Mouse (Mus musculus) spleen, adult 2 months (tissue): Measurements from ENCODE around the gene Myl7. TPM values are rescaled to one million over a fixed set of nuclear protein-coding genes. Genes with fewer than 3 reads are reported as not detected.

Source experiments
- DNase-seq, 2 experiments: peaks; one replicate each; pipeline versions ENCODE4 v3.0.0 to v3.0.0-alpha.2; 2012 to 2021; ENCODE audit warnings: low spot score in 2 of 2, low read depth in 1 of 2
- H3K27ac ChIP-seq: fragments of 200-500 bp; 2 replicates; pipeline ENCODE4 v1.5.1; 2012; ENCODE audit warnings: low read length, inconsistent platforms; ENCODE audit not compliant: insufficient read depth
- H3K27me3 ChIP-seq: fragments of 200-500 bp; 2 replicates; pipeline ENCODE4 v1.6.1; 2012; ENCODE audit warnings: mild to moderate bottlenecking, moderate library complexity, low read length, inconsistent platforms; ENCODE audit not compliant: control insufficient read depth, insufficient read depth
- H3K36me3 ChIP-seq: fragments of 200-500 bp; 2 replicates; pipeline ENCODE4 v1.6.1; 2012; ENCODE audit warnings: mild to moderate bottlenecking, low read length, inconsistent platforms; ENCODE audit not compliant: control insufficient read depth, insufficient read depth
- H3K4me1 ChIP-seq: fragments of 200-500 bp; 2 replicates; pipeline ENCODE4 v1.6.1; 2011; ENCODE audit warnings: inconsistent platforms; ENCODE audit not compliant: control insufficient read depth, insufficient read depth, insufficient read length
- H3K4me3 ChIP-seq: fragments of 200-500 bp; 2 replicates; pipeline ENCODE4 v1.5.1; 2011; ENCODE audit warnings: mild to moderate bottlenecking, inconsistent platforms; ENCODE audit not compliant: insufficient read depth, insufficient read length; ENCODE audit errors: extremely low read depth
- CTCF ChIP-seq: fragments of 200-500 bp; IDR thresholded peaks from 2 replicates; pipeline ENCODE4 v1.5.1; 2011; ENCODE audit warnings: mild to moderate bottlenecking, inconsistent platforms; ENCODE audit not compliant: insufficient read depth, insufficient read length, insufficient replicate concordance; ENCODE audit errors: extremely low read depth
- POLR2A ChIP-seq: fragments of 200-500 bp; IDR thresholded peaks from 2 replicates; pipeline ENCODE4 v1.6.1; 2011; ENCODE audit warnings: low read depth, low read length, inconsistent platforms
- WGBS: fragments of 180-500 bp; shearing (Covaris S2); methylation state at CpG from one replicate; pipeline ENCODE4 v1.1.7; 2018; 5-methylcytosine and 5-hydroxymethylcytosine counted together
- polyA plus RNA-seq: library from polyadenylated mRNA; depleted of rRNA; stranded (reverse); fragments of >200 nt; gene quantifications from 2 replicates; pipeline ENCODE4 v1.2.3, GENCODE M21; 2012

The Myl7 gene
- polyA plus RNA-seq, 1 experiment, result 0.54 TPM

DNA sequence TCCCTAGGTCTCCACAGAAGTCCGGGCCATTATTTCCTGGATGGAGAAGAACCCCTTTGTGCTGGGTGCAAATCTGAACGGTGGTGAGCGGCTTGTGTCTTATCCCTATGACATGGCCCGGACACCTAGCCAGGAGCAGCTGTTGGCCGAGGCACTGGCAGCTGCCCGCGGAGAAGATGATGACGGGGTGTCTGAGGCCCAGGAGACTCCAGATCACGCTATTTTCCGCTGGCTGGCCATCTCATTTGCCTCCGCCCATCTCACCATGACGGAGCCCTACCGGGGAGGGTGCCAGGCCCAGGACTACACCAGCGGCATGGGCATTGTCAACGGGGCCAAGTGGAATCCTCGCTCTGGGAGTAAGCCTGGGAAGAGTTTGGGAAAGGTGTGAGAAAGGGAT lies 28.5 kb downstream of the Myl7 start:
- no peak for TF ChIP-seq CTCF
- TF ChIP-seq POLR2A, result no peak
- Histone ChIP-seq H3K27me3 (no peaks in the 10 kb centered on the region), H3K4me1 (no peaks in the 10 kb centered on the region), H3K4me3 (no peak overlapping the region), H3K36me3 (peaks cover 27% of the 10 kb centered on the region), H3K27ac (no peak overlapping the region)
- DNase-seq, result no peak
- 92% methylated on average over 16 of the region's 16 CpGs for WGBS

DNA sequence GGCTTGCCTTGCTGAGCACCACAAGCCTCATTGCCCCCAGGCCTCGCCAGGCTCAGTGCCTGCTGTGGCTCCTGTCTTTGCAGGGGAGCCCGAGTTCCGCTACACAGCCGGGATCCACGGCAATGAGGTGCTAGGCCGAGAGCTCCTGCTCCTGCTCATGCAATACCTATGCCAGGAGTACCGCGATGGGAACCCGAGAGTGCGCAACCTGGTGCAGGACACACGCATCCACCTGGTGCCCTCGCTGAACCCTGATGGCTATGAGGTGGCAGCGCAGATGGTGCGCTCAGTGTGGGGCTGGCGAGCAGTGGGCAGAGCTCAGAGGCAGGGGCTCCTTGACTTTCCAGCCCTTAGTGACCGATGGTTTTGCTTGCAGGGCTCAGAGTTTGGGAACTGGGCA lies 29.3 kb downstream of the Myl7 start:
- 95% methylated on average over 16 of the region's 16 CpGs for WGBS
- Histone ChIP-seq H3K27me3 (no peaks in the 10 kb centered on the region), H3K4me1 (no peaks in the 10 kb centered on the region), H3K36me3 (peaks cover 25% of the 10 kb centered on the region), H3K4me3 (no peak overlapping the region), H3K27ac (no peak overlapping the region)
- DNase-seq, result no peak
- no peak for TF ChIP-seq CTCF
- TF ChIP-seq POLR2A, result no peak

DNA sequence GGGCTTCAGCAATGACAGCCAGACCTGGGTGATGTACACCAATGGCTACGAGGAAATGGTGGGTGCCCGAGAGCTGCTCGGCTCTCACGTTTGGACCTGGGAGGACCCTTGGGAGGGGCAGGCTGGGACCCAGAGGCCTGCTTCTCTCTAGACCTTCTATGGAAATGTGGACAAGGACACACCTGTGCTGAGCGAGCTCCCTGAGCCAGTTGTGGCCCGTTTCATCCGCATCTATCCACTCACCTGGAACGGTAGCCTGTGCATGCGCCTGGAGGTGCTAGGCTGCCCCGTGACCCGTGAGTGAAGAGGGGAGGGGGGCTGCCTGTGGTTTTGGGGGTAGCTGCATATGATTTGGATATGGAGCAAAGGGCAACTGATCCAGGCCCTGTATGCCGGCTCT lies 30.3 kb downstream of the Myl7 start:
- TF ChIP-seq CTCF (no peak), POLR2A (no peak)
- 94% methylated on average over 12 of the region's 12 CpGs for WGBS
- Histone ChIP-seq H3K27ac (no peak overlapping the region), H3K4me3 (no peak overlapping the region), H3K27me3 (no peaks in the 10 kb centered on the region), H3K36me3 (peaks cover 15% of the 10 kb centered on the region), H3K4me1 (no peaks in the 10 kb centered on the region)
- DNase-seq, result no peak

DNA sequence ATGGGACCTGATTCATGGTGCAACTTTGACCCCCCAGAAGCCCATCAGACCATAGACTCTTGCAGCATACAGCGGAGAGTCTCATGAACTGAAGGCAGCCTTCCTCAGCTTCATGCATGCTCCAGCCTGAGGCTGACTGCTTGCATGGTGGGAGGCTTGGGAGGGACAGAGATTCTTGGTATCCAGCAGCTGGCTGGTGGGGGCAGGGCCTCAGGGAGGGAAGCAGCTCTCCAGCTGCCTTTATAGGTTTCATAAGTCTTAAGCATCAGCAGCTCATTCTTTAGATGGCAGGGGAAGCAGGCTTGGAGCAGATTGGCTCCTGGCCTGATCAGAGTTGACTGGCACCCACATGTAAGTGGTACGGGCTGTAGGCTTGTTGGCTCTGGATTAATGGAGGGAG lies 31.4 kb downstream of the Myl7 start:
- Histone ChIP-seq H3K27me3 (no peaks in the 10 kb centered on the region), H3K27ac (no peak overlapping the region), H3K36me3 (peaks cover 8% of the 10 kb centered on the region), H3K4me1 (no peaks in the 10 kb centered on the region), H3K4me3 (no peak overlapping the region)
- no peak for DNase-seq
- WGBS, result 88% methylated on average over 2 of the region's 2 CpGs
- TF ChIP-seq POLR2A (no peak), CTCF (no peak)

DNA sequence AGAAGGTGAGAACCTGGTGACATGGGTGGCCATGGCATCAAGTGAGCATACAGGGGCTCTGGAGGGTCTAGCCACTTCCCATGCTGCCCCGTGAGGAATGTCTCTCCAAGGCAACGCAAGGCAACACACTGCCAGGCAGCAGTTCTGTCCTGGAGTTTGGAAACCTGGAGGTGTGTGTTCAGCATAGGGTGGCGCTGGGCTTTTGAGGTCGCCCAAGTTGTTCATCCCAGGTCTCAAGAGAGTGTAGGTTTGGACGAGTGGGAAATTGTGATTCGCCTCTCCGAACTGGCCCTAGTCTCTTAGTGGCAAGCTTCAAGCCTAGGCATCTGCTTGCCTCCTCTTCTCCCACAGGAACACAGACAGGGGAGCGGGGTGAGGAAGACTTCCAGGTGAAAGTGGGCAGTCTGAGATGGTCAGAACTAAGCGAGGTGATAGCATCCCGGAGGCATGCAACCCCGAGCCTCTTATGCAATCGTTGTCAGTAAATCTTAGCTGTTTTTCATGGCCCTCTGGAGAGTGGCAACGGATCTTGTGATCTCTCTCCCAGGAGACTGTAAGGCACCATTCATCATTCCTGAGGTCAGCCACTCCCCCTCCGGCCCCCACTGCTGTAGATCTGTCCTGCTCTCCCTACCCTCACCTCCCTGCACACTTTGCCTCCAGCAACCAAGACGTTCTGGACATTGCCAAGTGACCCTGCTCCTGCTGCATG lies 36.0 kb downstream of the Myl7 start:
- no peak for DNase-seq
- peaks cover 6% of the 10 kb centered on the region for H3K27me3 ChIP-seq
- H3K4me3 ChIP-seq, result peak overlapping the region; percentile 14; the same call in 1 of the 2 replicates
- H3K36me3 ChIP-seq, result no peaks in the 10 kb centered on the region
- H3K27ac ChIP-seq, result no peak overlapping the region
- WGBS, result 44% methylated on average over 15 of the region's 15 CpGs
- TF ChIP-seq CTCF (no peak), POLR2A (no peak)
- no peaks in the 10 kb centered on the region for H3K4me1 ChIP-seq

DNA sequence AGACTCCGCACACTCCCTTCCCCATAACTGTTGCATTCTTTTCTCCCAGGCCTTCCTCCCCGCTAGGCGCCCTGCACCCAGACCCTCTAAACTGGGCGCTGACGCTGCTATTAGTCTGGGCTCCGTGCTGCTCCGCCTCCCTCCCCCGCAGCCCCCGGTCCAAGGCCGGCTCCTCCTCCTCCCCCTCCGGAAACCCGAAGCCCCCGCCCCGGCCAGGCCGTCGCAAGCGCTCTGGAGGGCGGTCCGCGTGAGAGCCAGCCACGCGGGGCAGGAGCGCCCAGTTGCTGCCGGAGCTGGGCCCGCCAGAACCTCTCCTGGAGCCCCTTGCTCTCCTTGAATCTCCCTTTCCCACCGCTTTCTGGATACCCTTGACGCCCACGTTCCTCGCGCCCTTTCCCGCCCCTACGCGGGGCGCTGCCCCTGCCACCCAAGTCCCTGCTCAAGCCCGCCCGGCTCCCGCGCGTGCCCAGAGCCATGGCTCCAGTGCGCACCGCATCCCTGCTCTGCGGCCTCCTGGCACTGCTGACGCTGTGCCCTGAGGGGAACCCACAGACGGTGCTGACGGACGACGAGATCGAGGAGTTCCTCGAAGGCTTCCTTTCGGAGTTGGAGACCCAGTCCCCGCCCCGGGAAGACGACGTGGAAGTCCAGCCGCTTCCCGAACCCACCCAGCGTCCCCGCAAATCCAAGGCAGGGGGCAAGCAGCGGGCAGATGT lies 36.7 kb downstream of the Myl7 start, which contains the start of gene Aebp1:
Gene Aebp1 (plus strand): TSS at position 270 of the 716 bp plus-strand sequence.
- no peaks in the 10 kb centered on the region for H3K36me3 ChIP-seq
- DNase-seq, result peak in 1 of 2 experiments; percentile 20
- peaks cover 6% of the 10 kb centered on the region for H3K27me3 ChIP-seq
- WGBS, result 6% methylated on average over 58 of the region's 59 CpGs
- peak within 1 kb of the TSS; percentile 14; the same call in 1 of the 2 replicates for H3K4me3 ChIP-seq
- H3K4me1 ChIP-seq, result no peaks in the 10 kb centered on the region
- no peak within 1 kb of the TSS for H3K27ac ChIP-seq
- no peak for TF ChIP-seq POLR2A
- TF ChIP-seq CTCF, result no peak

DNA sequence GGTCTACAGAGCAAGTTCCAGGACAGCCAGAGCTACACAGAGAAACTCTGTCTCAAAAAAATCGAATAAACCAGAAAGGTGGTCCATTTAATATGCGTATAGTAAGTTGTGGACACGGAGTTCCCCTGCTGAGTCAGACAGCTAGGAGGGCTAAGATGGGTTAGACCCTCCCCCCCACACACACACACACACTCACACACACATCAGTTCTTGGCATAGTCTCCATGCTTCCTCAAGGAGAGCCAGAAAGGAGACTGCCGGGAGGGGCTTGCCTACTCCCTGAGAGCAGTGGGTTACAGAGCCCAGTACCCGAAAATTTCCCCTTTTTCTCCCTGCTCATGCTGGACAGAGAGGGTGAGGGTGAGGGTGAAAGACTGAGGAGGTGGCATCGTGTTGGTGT lies 37.9 kb downstream of the Myl7 start:
- Histone ChIP-seq H3K27me3 (peaks cover 6% of the 10 kb centered on the region), H3K4me3 (no peak overlapping the region), H3K36me3 (no peaks in the 10 kb centered on the region), H3K4me1 (no peaks in the 10 kb centered on the region), H3K27ac (no peak overlapping the region)
- no peak for TF ChIP-seq POLR2A
- TF ChIP-seq CTCF, result no peak
- no peak for DNase-seq
- WGBS, result 53% methylated on average over 6 of the region's 6 CpGs
